Mouse (Mus musculus) G1E-ER4 (cell line): ENCODE measurements around the gene Usp12. TPM values are rescaled to one million over a fixed set of nuclear protein-coding genes. Genes with fewer than 3 reads are reported as not detected.

Experiments used
- GATA1 ChIP-seq: IDR thresholded peaks from one replicate; pipeline ENCODE4 v1.8.0; 2012; ENCODE audit warnings: low read length, inconsistent platforms
- polyA plus RNA-seq: library from polyadenylated mRNA; stranded (reverse); fragments of >175 nt; gene quantifications from 2 replicates; pipeline ENCODE4 v1.2.3, GENCODE M21; 2012

Usp12 gene
- polyA plus RNA-seq = 7.7 and 7.9 TPM in 2 replicates

- no peak for TF ChIP-seq GATA1
These were observed at the start of gene Usp12 for GRCm38 (mm10) chr5:146794853-146795252. TSS of gene Usp12 (minus strand) at chr5:146795006.

- no peak for TF ChIP-seq GATA1
These were observed 49.6 kb upstream of the Usp12 start for GRCm38 (mm10) chr5:146844301-146844941.

GRCm38 (mm10) chr5:146841996-146842395 is 47.2 kb upstream of the Usp12 start:
- TF ChIP-seq GATA1 = no peak

GRCm38 (mm10) chr5:146841301-146841700 is 46.5 kb upstream of the Usp12 start:
- no peak for TF ChIP-seq GATA1

DNA sequence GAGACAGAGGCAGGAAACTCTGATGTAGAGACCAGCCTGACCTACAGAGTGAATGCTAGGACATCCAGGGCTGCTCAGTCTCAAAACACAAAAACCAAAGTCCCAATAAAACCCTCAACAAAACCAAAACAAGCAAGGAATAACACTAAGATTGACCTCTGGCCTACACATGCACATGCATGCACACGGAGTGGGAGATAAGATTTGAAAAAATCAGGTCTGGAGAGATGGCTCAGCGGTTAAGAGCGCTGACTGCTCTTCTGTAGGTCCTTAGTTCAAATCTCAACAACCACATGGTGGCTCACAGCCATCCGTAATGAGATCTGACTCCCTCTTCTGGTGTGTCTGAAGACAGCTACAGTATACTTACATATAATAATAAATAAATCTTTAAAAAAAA is 45.6 kb upstream of the Usp12 start:
- TF ChIP-seq GATA1 = no peak

DNA sequence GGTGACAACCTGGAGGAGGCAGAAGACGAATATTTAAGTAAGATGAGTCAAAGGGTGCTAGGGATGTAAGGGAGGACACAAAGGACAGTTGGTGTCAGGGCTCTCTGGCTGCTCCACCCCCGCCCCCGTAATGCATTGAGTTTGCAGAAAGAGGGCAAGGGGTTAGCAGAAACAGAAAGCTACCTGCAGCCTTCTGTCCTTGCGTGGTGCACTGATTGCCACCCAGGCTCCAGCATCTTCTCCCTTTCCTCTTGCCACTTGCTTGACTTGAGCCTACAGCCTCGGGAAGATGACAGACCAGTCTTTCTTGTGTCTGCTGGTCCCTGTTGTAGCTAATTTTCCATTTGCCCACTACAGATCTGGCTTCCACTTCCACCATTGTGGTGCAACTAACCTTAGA is 45.0 kb upstream of the Usp12 start:
- no peak for TF ChIP-seq GATA1

GRCm38 (mm10) chr5:146838836-146839648 is 44.2 kb upstream of the Usp12 start:
- TF ChIP-seq GATA1 = no peak

- no peak for TF ChIP-seq GATA1
These were observed 43.3 kb upstream of the Usp12 start for GRCm38 (mm10) chr5:146837967-146838720.

- no peak for TF ChIP-seq GATA1
These were observed 40.2 kb upstream of the Usp12 start for GRCm38 (mm10) chr5:146834959-146835358.

GRCm38 (mm10) chr5:146833673-146834201 is 38.9 kb upstream of the Usp12 start:
- TF ChIP-seq GATA1 = no peak

GRCm38 (mm10) chr5:146832769-146833448 is 38.1 kb upstream of the Usp12 start, which contains the start of gene Rpl21:
TSS of gene Rpl21 (plus strand) at chr5:146832890.
- no peak for TF ChIP-seq GATA1

DNA sequence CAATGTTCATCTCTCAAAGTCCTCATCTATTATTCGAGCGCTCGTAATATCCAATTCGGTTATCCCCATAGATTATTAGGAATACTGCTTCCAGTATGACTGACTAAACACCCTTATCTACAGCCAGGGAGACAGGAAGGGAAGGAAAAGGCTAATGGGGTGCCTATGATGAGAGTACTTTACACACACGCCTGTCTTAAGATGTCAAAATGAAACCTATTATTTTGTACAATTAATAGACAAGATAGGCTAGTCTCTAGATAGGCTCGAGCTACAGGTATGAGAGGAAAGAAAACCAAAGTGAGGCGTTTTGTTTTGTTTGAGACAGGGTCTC is 37.6 kb upstream of the Usp12 start:
- TF ChIP-seq GATA1 = no peak

DNA sequence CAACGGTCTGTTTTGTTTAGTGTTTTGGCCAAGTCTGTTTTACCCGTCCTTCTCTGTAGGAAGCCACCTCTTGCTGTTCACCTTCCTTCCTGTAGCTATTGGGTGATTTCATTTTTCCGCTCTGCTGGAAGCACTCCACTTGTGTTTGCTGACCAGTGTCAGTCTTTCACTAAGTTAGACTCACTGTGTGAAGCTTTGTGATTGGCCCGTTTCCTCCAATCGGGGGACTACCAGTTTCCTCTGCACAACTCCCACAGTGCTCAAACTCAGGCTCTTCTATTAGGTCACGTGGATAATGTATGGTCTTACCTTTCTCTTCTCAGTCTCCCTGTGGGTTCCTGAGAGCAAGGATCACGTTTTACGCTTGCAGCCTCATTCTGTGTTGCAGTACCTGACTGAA is 34.7 kb upstream of the Usp12 start:
- no peak for TF ChIP-seq GATA1

DNA sequence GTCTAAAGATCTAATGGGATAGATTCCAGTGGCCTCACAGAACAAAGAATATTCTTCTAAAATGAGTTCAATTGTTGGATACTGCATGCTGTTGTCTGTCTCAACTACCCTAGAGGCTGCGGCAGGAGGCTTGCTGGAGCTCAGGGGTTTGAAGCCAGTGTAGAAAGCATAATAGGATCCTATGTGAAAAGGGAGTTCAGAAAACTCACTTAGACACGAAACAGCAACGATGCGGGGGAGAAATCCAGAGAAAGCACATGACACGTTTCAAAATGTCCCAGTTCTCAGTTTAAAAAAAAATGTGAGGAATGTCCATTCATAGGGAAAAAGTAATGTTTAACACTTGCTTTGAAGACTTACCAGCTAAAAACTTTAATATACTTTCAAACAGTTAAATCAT is 28.2 kb upstream of the Usp12 start:
- no peak for TF ChIP-seq GATA1

DNA sequence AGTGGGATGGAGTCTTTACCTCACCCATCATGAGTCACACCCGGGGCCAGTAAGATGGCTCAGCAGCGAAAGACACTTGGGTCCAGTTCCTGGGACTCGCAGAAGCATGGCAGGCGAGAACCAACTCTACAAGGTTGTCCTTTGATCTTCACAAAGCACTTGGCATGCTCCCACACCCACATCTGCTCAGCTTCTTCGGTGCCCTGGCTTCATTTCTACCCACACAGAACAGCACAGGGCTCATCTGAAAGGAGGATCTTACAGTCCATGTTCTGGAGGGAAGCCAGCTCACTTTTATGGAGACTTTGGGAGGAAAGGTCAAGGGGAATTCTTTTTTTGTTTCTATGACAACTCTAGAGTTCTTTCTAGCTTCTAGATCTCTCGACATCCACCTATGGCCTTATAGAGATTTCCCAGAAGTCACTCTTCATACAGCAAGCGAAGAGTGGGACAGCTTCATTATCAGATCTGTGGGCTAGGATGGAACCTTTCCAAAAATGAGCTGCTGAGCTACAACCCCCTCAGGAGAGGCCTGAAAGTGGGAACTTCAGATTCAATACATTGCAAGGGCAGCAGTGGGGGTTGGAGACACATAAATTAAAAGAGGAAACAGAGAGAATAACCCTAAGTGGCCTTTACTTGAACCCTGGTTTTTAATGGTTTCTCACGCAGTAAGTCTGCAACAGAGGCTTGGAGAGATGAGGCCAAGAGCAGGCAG is 24.3 kb upstream of the Usp12 start:
- TF ChIP-seq GATA1 = no peak
